Mouse (Mus musculus) thymus, adult 2 months (tissue): ENCODE measurements around the gene Ctu1. TPM values are rescaled to one million over a fixed set of nuclear protein-coding genes. Genes with fewer than 3 reads are reported as not detected.
A peak's percentile ranks its signal among the peaks of the same experiment; 100 is the strongest.
"Not testable (repeated sequence)": the region's sequence is repeated elsewhere in the genome, so short reads cannot be mapped to it uniquely, and the experiment has no call there.

Experiments
- DNase-seq: peaks from one replicate; pipeline ENCODE4 v3.0.0; 2021
- H3K27ac ChIP-seq: fragments of 200-500 bp; 2 replicates; pipeline ENCODE4 v1.5.1; 2012; ENCODE audit warnings: low read length, control low read depth; ENCODE audit not compliant: control insufficient read depth, insufficient read depth
- H3K27me3 ChIP-seq: fragments of 200-500 bp; 2 replicates; pipeline ENCODE4 v1.6.1; 2012; ENCODE audit warnings: mild to moderate bottlenecking, low read length, moderate library complexity, mixed read lengths; ENCODE audit not compliant: control insufficient read depth, insufficient read depth
- H3K36me3 ChIP-seq: fragments of 200-500 bp; 2 replicates; pipeline ENCODE4 v1.6.1; 2012; ENCODE audit warnings: mild to moderate bottlenecking, low read length, moderate library complexity; ENCODE audit not compliant: control insufficient read depth, insufficient read depth
- H3K4me1 ChIP-seq: fragments of 200-500 bp; replicated peaks from 2 replicates; pipeline ENCODE4 v1.6.1; 2012; ENCODE audit warnings: low read length; ENCODE audit not compliant: control insufficient read depth, insufficient read depth
- H3K4me3 ChIP-seq: fragments of 200-500 bp; 2 replicates; pipeline ENCODE4 v1.5.1; 2012; ENCODE audit warnings: mild to moderate bottlenecking, low read length, control low read depth, moderate library complexity; ENCODE audit not compliant: control insufficient read depth, insufficient read depth
- CTCF ChIP-seq: fragments of 200-500 bp; IDR thresholded peaks from 2 replicates; pipeline ENCODE4 v1.5.1; 2012; ENCODE audit warnings: mild to moderate bottlenecking, control low read depth, low read length, moderate library complexity, borderline replicate concordance; ENCODE audit not compliant: control insufficient read depth, poor library complexity, insufficient read depth; ENCODE audit errors: extremely low read depth
- POLR2A ChIP-seq: fragments of 200-500 bp; IDR thresholded peaks from 2 replicates; pipeline ENCODE4 v1.6.1; 2012; ENCODE audit warnings: mild to moderate bottlenecking, low read length, control low read depth, moderate library complexity; ENCODE audit not compliant: control insufficient read depth, poor library complexity, insufficient read depth; ENCODE audit errors: extremely low read depth
- WGBS: fragments of 180-500 bp; shearing (Covaris S2); methylation state at CpG from one replicate; pipeline ENCODE4 v1.1.7; 2018; 5-methylcytosine and 5-hydroxymethylcytosine counted together
- polyA plus RNA-seq: library from polyadenylated mRNA; depleted of rRNA; stranded (reverse); fragments of >200 nt; gene quantifications from 2 replicates; pipeline ENCODE4 v1.2.3, GENCODE M21; 2012

The Ctu1 gene
- polyA plus RNA-seq, 1 experiment = 15.0 TPM

DNA sequence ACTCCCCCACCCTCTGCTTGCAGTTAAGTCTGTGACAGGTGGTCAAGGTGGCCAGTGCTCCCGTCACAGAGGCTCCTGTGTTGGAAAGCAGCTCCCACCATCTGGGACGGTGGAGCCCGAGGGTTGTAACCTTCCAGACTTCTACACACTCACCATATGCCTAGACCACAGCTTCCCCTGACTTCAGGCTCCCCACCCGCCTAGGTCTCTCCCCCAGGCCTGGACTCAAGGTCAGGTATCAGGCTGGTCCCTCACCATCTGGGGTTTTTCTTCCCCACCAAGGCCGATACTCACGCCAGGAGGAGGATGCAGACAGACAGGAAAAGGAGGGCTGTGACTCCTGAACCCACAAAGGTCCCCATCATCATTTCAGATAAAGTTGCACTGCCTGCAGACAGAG lies 15.6 kb upstream of the Ctu1 start:
- no peak for DNase-seq
- no peak overlapping the region for H3K27ac ChIP-seq
- WGBS = 6% methylated on average over 6 of the region's 6 CpGs
- no peaks in the 10 kb centered on the region for H3K27me3 ChIP-seq
- H3K4me3 ChIP-seq = no peak overlapping the region
- H3K4me1 ChIP-seq = no peaks in the 10 kb centered on the region; the same call in 1 of the 2 replicates
- TF ChIP-seq CTCF = no peak
- TF ChIP-seq POLR2A = no peak
- H3K36me3 ChIP-seq = no peaks in the 10 kb centered on the region

DNA sequence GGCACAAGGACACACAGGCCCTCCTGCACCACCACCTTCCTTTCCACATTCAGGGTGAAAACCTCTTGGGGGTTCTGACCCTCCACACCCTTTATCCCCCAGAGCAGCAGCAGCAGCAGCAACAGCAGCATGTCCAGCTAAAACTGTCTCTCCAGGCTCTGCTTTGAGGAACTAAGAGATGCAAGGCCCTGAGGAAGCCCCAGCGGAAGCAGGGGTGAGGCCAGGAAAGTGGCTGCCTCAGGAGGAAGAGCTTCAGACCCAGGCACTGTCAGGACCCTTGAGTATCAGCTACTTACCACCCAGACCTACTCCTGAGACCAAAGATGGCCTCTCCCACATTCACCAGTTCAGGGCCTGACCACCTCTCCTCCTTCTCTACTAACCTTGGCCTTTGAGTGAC lies 11.8 kb upstream of the Ctu1 start, which contains the start of gene Siglece:
Gene Siglece, minus strand, starts transcription at position 160 of the 400 bp plus-strand sequence.
- WGBS = 47% methylated on average over 1 of the region's 1 CpGs
- DNase-seq = no peak
- H3K4me3 ChIP-seq = no peak within 1 kb of the TSS

DNA sequence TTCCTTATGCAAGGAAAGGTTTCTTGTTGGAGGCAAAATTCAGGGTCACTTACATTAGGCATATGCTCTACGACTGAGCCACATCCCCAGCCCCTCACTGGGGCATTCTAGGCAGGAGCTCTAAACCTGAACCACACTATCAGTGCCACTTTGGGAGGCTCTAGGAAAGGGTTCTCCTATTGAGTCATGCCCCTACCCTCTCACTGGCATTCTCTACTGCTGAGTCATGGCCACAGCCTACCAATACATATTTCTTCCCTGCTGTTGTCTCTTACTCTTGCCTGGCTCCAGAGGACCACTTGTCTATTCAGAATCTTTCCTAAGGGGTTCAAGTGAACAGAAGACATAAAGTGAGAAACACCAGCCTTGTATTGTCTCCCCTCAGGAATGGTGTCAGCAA lies 9.0 kb upstream of the Ctu1 start:
- TF ChIP-seq CTCF (no peak), POLR2A (no peak)
- WGBS = 92% methylated on average over 1 of the region's 1 CpGs
- H3K4me1 ChIP-seq = no peaks in the 10 kb centered on the region
- H3K27me3 ChIP-seq = no peaks in the 10 kb centered on the region
- H3K27ac ChIP-seq = no peak overlapping the region
- H3K36me3 ChIP-seq = no peaks in the 10 kb centered on the region
- H3K4me3 ChIP-seq = no peak overlapping the region
- no peak for DNase-seq

More for the DNA sequence above, 11.8 kb upstream of the Ctu1 start, which contains the start of gene Siglece:
- Histone ChIP-seq H3K27me3 (no peaks in the 10 kb centered on the region), H3K36me3 (no peaks in the 10 kb centered on the region), H3K27ac (no peak within 1 kb of the TSS), H3K4me1 (no peaks in the 10 kb centered on the region; the same call in 1 of the 2 replicates)
- no peak for TF ChIP-seq POLR2A
- TF ChIP-seq CTCF = no peak

- not testable (repeated sequence) for H3K36me3 ChIP-seq, H3K27me3 ChIP-seq, DNase-seq, H3K27ac ChIP-seq, H3K4me1 ChIP-seq, H3K4me3 ChIP-seq
- 91% methylated on average over 4 of the region's 4 CpGs for WGBS
Measured at GRCm38 (mm10) chr7:43667221-43667620, 4.6 kb upstream of the Ctu1 start.

DNA sequence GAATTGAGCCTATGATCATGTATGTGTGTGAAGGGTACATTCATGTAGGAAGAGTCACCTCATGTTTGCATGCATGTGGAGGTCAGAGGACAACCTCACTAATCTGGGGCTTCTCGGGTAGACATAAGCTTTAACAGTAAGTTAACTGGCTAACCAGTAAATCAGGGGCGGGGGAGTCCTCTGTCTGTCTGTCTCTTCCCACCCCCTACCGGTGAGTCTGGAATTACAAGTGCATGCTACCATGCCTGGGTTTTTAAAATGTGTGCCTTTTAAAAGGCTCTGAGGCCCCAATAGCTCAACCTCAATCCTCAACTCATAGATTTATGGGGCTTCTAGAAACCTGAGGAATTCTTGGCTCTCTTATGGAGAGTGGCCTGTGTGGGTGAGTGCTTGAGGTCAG lies 3.2 kb upstream of the Ctu1 start:
- Histone ChIP-seq H3K27ac (no peak overlapping the region), H3K36me3 (no peaks in the 10 kb centered on the region), H3K27me3 (no peaks in the 10 kb centered on the region), H3K4me1 (peaks cover 7% of the 10 kb centered on the region), H3K4me3 (no peak overlapping the region)
- peak; percentile 49 for DNase-seq
- 13% methylated on average over 3 of the region's 3 CpGs for WGBS
- TF ChIP-seq CTCF (no peak), POLR2A (no peak)

DNA sequence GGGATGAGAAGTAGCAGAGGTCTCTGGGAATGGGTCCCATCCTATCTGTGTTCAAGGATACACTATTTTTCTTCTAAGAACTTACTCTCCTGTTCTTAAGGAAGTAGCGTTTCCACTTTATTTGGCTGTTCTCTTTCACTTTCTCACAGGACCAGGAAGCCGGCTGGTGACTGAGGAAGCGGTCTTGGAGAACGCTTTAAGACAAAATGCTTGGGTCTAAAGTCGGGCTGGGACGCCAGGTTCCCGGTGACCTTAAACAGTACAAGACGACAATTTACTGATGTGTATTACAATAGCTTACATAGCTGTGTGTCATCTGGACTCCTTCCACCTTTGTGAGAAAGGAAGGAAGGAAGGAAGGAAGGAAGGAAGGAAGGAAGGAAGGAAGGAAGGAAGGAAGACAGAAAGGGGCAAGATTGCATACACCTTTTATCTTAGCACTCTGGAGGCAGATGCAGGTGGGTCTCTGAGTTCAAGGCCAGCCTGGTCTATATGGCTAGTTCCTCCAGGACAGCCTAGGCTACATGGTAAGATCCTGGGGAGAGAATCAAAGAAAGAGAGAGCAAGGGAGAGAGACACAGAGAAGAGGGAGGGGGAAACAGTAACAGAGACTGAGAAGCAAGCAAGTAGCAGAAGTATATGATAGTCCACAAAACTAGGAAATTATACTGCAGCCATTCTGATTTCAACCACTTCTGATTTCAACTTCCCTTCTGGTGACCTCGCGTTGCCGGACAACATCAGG lies 580 bp upstream of the Ctu1 start:
- WGBS = 67% methylated on average over 11 of the region's 11 CpGs

GRCm38 (mm10) chr7:43672581-43673260 lies 905 bp downstream of the Ctu1 start:
- Histone ChIP-seq H3K4me3 (peak overlapping the region; percentile 20), H3K4me1 (peaks cover 7% of the 10 kb centered on the region), H3K27me3 (no peaks in the 10 kb centered on the region), H3K36me3 (peaks cover 8% of the 10 kb centered on the region; the same call in 1 of the 2 replicates), H3K27ac (no peak overlapping the region)
- no peak for DNase-seq
- WGBS = 25% methylated on average over 10 of the region's 10 CpGs
- TF ChIP-seq CTCF (no peak), POLR2A (no peak)

More for the DNA sequence above, 580 bp upstream of the Ctu1 start:
- H3K4me1 ChIP-seq = peaks cover 7% of the 10 kb centered on the region
- TF ChIP-seq POLR2A = no peak
- no peak for DNase-seq
- no peaks in the 10 kb centered on the region; the same call in 1 of the 2 replicates for H3K36me3 ChIP-seq
- H3K27me3 ChIP-seq = no peaks in the 10 kb centered on the region
- no peak overlapping the region for H3K27ac ChIP-seq
- H3K4me3 ChIP-seq = peak overlapping the region; percentile 90
